ENCODE assay signal across 9 mouse cellular contexts in genomic region chr5:134572508-134573214, GRCm38 (mm10). TPM values are rescaled to one million over a fixed set of nuclear protein-coding genes. Genes with fewer than 3 reads are reported as not detected.
DNase-seq lines count a peak whose midpoint lies in the region; ATAC-seq and TF ChIP-seq lines count a peak whose summit lies in the region.
"Had no signal": no experiment of that assay in that cellular context is flagged by ENCODE, and none has a peak within 500 bp of the region (broad histone marks: within the 10 kb centered on the region; RNA-seq: fewer than 3 reads in every experiment).

No protein-coding gene starts in this region.

- TF ChIP-seq POLR2A in liver, adult 2 months (IDR thresholded peaks at IDR 0.05; ENCODE audit: extremely low read depth, insufficient read depth, low read length) = no peak

- H3K27me3 ChIP-seq in liver, adult 2 months (ENCODE audit: control insufficient read depth, insufficient read depth, low read length) = no peaks in the 10 kb centered on the region
- H3K27me3 ChIP-seq in heart, embryonic 13.5 days (replicated peaks) = no peaks in the 10 kb centered on the region
- H3K27me3 ChIP-seq in midbrain, embryonic 14.5 days (ENCODE audit: control insufficient read depth, insufficient read depth, low read length) = no peaks in the 10 kb centered on the region

- H3K79me2 ChIP-seq in liver, adult 2 months (ENCODE audit: control insufficient read depth, insufficient read depth, low read length) = no peaks in the 10 kb centered on the region

- no peaks in the 10 kb centered on the region for H3K9me3 ChIP-seq in heart, embryonic 13.5 days
- no peaks in the 10 kb centered on the region for H3K9me3 ChIP-seq in midbrain, embryonic 14.5 days (ENCODE audit: control insufficient read depth, low read length)

- ATAC-seq in heart, embryonic 13.5 days (ENCODE audit: extremely low read depth, insufficient number of reproducible peaks, low FRiP score, low TSS enrichment) = no peak
- ATAC-seq in midbrain, embryonic 14.5 days (ENCODE audit: low FRiP score, low TSS enrichment) = no peak
- ATAC-seq in CD4-positive, CD25-positive, alpha-beta regulatory T cell, adult 4 months = no peak

- 38% methylated on average over 10 of the region's 10 CpGs for WGBS in liver, adult 2 months
- 28% methylated on average over 10 of the region's 10 CpGs for WGBS in heart, embryonic 13.5 days
- 47% methylated on average over 10 of the region's 10 CpGs for WGBS in midbrain, embryonic 14.5 days

- no peaks in the 10 kb centered on the region for H3K36me3 ChIP-seq in liver, adult 2 months (ENCODE audit: control insufficient read depth, insufficient read depth, low read length)
- H3K36me3 ChIP-seq in heart, embryonic 13.5 days = no peaks in the 10 kb centered on the region
- H3K36me3 ChIP-seq in midbrain, embryonic 14.5 days (ENCODE audit: control insufficient read depth, insufficient read depth, low read length) = no peaks in the 10 kb centered on the region

- no peak overlapping the region for H3K9ac ChIP-seq in liver, adult 2 months (ENCODE audit: low read depth, low read length)
- peak overlapping the region; percentile 82 for H3K9ac ChIP-seq in heart, embryonic 13.5 days
- H3K9ac ChIP-seq in midbrain, embryonic 14.5 days (replicated peaks; ENCODE audit: low read length) = no peak overlapping the region; the same call in 1 of the 2 replicates

- peak overlapping the region; percentile 61; the same call in 1 of the 2 replicates for H3K4me3 ChIP-seq in liver, adult 2 months (ENCODE audit: insufficient read depth, low read depth, low read length)
- H3K4me3 ChIP-seq in heart, embryonic 13.5 days = peak overlapping the region; percentile 62
- peak overlapping the region; percentile 46 for H3K4me3 ChIP-seq in midbrain, embryonic 14.5 days (replicated peaks; ENCODE audit: low read depth, low read length)

- no peak for TF ChIP-seq CTCF in liver, adult 2 months (IDR thresholded peaks at IDR 0.05; ENCODE audit: low read depth, low read length)

- H3K4me2 ChIP-seq in heart, embryonic 13.5 days = peak overlapping the region; percentile 92
- peak overlapping the region; percentile 77 for H3K4me2 ChIP-seq in midbrain, embryonic 14.5 days (ENCODE audit: low read length)

- H3K4me1 ChIP-seq in liver, adult 2 months (ENCODE audit: control insufficient read depth, insufficient read depth, low read length) = peaks cover 4% of the 10 kb centered on the region; the same call in 1 of the 2 replicates
- peaks cover 21% of the 10 kb centered on the region for H3K4me1 ChIP-seq in heart, embryonic 13.5 days
- peaks cover 7% of the 10 kb centered on the region for H3K4me1 ChIP-seq in midbrain, embryonic 14.5 days (ENCODE audit: control insufficient read depth, insufficient read depth, low read length)

- H3K27ac ChIP-seq in liver, adult 2 months (replicated peaks; ENCODE audit: insufficient read depth, low read depth, low read length) = peak overlapping the region; percentile 82
- H3K27ac ChIP-seq in heart, embryonic 13.5 days (replicated peaks) = peak overlapping the region; percentile 81
- peak overlapping the region; percentile 77 for H3K27ac ChIP-seq in midbrain, embryonic 14.5 days (replicated peaks; ENCODE audit: low read depth, low read length)

- no peak for DNase-seq in liver, adult 2 months (ENCODE audit: extremely low read depth, low read depth, low spot score)
- no peak for DNase-seq in liver
- peak; percentile 48 for DNase-seq in kidney, postnatal 14 days
- DNase-seq in midbrain, embryonic 14.5 days = peak; percentile 3
- DNase-seq in cerebellum, adult 9-11 months = no peak
- DNase-seq in right cerebral cortex, postnatal 14 days = no peak

RNA-seq across cellular contexts. Expression of gene Rfc2, which starts 8.5 kb away (rescaled TPM):
- 15.3 and 25.1 TPM in 2 replicates for total RNA-seq in liver, adult 2 months (2014; rRNA removed)
- 22.6 and 24.4 TPM in 2 replicates for polyA plus RNA-seq in liver, adult 2 months (2012; rRNA removed)
- 196 and 200 TPM in 2 replicates for polyA plus RNA-seq in heart, embryonic 13.5 days (2015; fragmentation: Nextera tagmentation; extraction: Ambion mirVana)
- polyA plus RNA-seq in midbrain, embryonic 14.5 days (2014; fragmentation: Nextera tagmentation; extraction: Ambion mirVana) = 165 and 191 TPM in 2 replicates
- 100 to 1,000 TPM; 134 to 185 TPM for polyA plus RNA-seq in CD4-positive, CD25-positive, alpha-beta regulatory T cell, adult 4 months (2017; shearing (Covaris generic))

RNA-seq across cellular contexts. Expression of gene Syna, which starts 12.7 kb away (rescaled TPM):
- total RNA-seq in liver, adult 2 months (2014; rRNA removed) = not detected in 2 replicates
- polyA plus RNA-seq in liver, adult 2 months (2012; rRNA removed) = not detected in 2 replicates
- polyA plus RNA-seq in heart, embryonic 13.5 days (2015; fragmentation: Nextera tagmentation; extraction: Ambion mirVana) = not detected in 2 replicates
- polyA plus RNA-seq in midbrain, embryonic 14.5 days (2014; fragmentation: Nextera tagmentation; extraction: Ambion mirVana) = 0.11 and 0.24 TPM in 2 replicates
- polyA plus RNA-seq in CD4-positive, CD25-positive, alpha-beta regulatory T cell, adult 4 months (2017; shearing (Covaris generic)) = under 1 TPM in 1 of 2 experiments, not detected in 1; 0.60 TPM
- total RNA-seq: hematopoietic stem cell, adult 5-6 weeks had no signal

RNA-seq across cellular contexts. Expression of gene Clip2, which starts 20.4 kb away (rescaled TPM):
- total RNA-seq in liver, adult 2 months (2014; rRNA removed) = 0.92 and 2.8 TPM in 2 replicates
- 1.6 and 1.7 TPM in 2 replicates for polyA plus RNA-seq in liver, adult 2 months (2012; rRNA removed)
- polyA plus RNA-seq in heart, embryonic 13.5 days (2015; fragmentation: Nextera tagmentation; extraction: Ambion mirVana) = 1.5 and 2.0 TPM in 2 replicates
- polyA plus RNA-seq in midbrain, embryonic 14.5 days (2014; fragmentation: Nextera tagmentation; extraction: Ambion mirVana) = 18.2 and 19.3 TPM in 2 replicates
- under 1 TPM; 0.52 to 0.54 TPM for polyA plus RNA-seq in CD4-positive, CD25-positive, alpha-beta regulatory T cell, adult 4 months (2017; shearing (Covaris generic))

RNA-seq across cellular contexts. Expression of gene Lat2, which starts 42.2 kb away (rescaled TPM):
- total RNA-seq in liver, adult 2 months (2014; rRNA removed) = 0.60 and 1.0 TPM in 2 replicates
- polyA plus RNA-seq in liver, adult 2 months (2012; rRNA removed) = 0.51 and 1.4 TPM in 2 replicates
- polyA plus RNA-seq in heart, embryonic 13.5 days (2015; fragmentation: Nextera tagmentation; extraction: Ambion mirVana) = 2.2 and 2.8 TPM in 2 replicates
- 1.5 and 2.7 TPM in 2 replicates for polyA plus RNA-seq in midbrain, embryonic 14.5 days (2014; fragmentation: Nextera tagmentation; extraction: Ambion mirVana)
- polyA plus RNA-seq in CD4-positive, CD25-positive, alpha-beta regulatory T cell, adult 4 months (2017; shearing (Covaris generic)) = 10 to 100 TPM in 1 of 2 experiments, 1 to 10 TPM in 1; 6.2 to 15.8 TPM

Comparison
In these comparisons a context has a peak if more than half of its experiments do, and no peak if none do; other contexts are left out.
1. DNase-seq: peak in kidney, postnatal 14 days (single experiment) and midbrain, embryonic 14.5 days (single experiment); none in liver, adult 2 months (single experiment), liver (single experiment), cerebellum, adult 9-11 months (single experiment) and right cerebral cortex, postnatal 14 days (single experiment).
2. Peak in every context shown above with its lines, with median percentiles within 50 percentile points of each other: H3K27ac ChIP-seq and H3K4me3 ChIP-seq.